Mouse (Mus musculus) CH12.LX (cell line): ENCODE data around the gene Dqx1.

Experiments
- CTCF ChIP-seq, 2 experiments: IDR thresholded peaks in 1 of 2; conservative IDR thresholded peaks in 1 of 2; 2 replicates each; pipeline ENCODE4 v1.5.1; 2011 to 2012; ENCODE audit warnings: low read depth in 2 of 2, low read length in 2 of 2, improper control_type of control experiment in 1 of 2, inconsistent platforms in 1 of 2, mild to moderate bottlenecking in 1 of 2, moderate library complexity in 1 of 2
- E2F4 ChIP-seq: IDR thresholded peaks from 2 replicates; pipeline ENCODE4 v1.6.1; 2011; ENCODE audit warnings: low read depth, low read length, improper control_type of control experiment; ENCODE audit not compliant: insufficient replicate concordance
- EP300 ChIP-seq: IDR thresholded peaks from 2 replicates; pipeline ENCODE4 v1.6.1; 2011; ENCODE audit warnings: low read length, improper control_type of control experiment
- MAX ChIP-seq: IDR thresholded peaks from 2 replicates; pipeline ENCODE4 v1.6.1; 2011; ENCODE audit warnings: low read length, improper control_type of control experiment
- NELFE ChIP-seq: IDR thresholded peaks from 2 replicates; pipeline ENCODE4 v1.6.1; 2011; ENCODE audit warnings: low read depth, low read length, improper control_type of control experiment
- POLR2A ChIP-seq: IDR thresholded peaks from 2 replicates; pipeline ENCODE4 v1.6.1; 2011; ENCODE audit warnings: low read depth, mild to moderate bottlenecking, improper control_type of control experiment, low read length
- POLR2AphosphoS2 ChIP-seq: IDR thresholded peaks from 2 replicates; pipeline ENCODE4 v1.6.1; 2011; ENCODE audit warnings: low read depth, low read length, improper control_type of control experiment
- TCF12 ChIP-seq: IDR thresholded peaks from 2 replicates; pipeline ENCODE4 v1.6.1; 2014; ENCODE audit warnings: low read depth, mild to moderate bottlenecking, inconsistent platforms, low read length, improper control_type of control experiment

GRCm38 (mm10) chr6:83103130-83103650, 45.5 kb downstream of the Dqx1 start:
- TF ChIP-seq POLR2AphosphoS2 (no peak), NELFE (no peak), MAX (no peak), CTCF (conservative IDR thresholded peaks at IDR 0.05 in 1 of 2, IDR thresholded peaks at IDR 0.05 in 1 of 2; ENCODE audit: low read depth in 2 of 2, low read length in 2 of 2) (no peak), TCF12 (no peak), E2F4 (no peak), POLR2A (no peak), EP300 (no peak)
